Comparison of ENCODE assay signal across 12 mouse cellular contexts in genomic region chr13:108298241-108298640, GRCm38 (mm10). TPM values are rescaled to one million over a fixed set of nuclear protein-coding genes. Genes with fewer than 3 reads are reported as not detected.
DNase-seq lines count a peak whose midpoint lies in the region; ATAC-seq and TF ChIP-seq lines count a peak whose summit lies in the region.
"Had no signal": no experiment of that assay in that cellular context is flagged by ENCODE, and none has a peak within 500 bp of the region (broad histone marks: within the 10 kb centered on the region; RNA-seq: fewer than 3 reads in every experiment).

No protein-coding gene starts in this region.

- H3K27ac ChIP-seq in hindbrain, embryonic 11.5 days (ENCODE audit: low read depth, low read length): peak overlapping the region; percentile 30; the same call in 1 of the 2 replicates
- no peak overlapping the region for H3K27ac ChIP-seq in hindbrain, postnatal 0 days
- H3K27ac ChIP-seq in midbrain, embryonic 16.5 days (ENCODE audit: low read length): peak overlapping the region; percentile 20; the same call in 1 of the 2 replicates
- no peak overlapping the region for H3K27ac ChIP-seq in midbrain, postnatal 0 days (ENCODE audit: low read depth, low read length)
- H3K27ac ChIP-seq: forebrain, embryonic 15.5 days had no signal

- H3K4me1 ChIP-seq in hindbrain, embryonic 11.5 days (replicated peaks; ENCODE audit: control insufficient read depth, insufficient read depth, low read length): 0 out of 2 replicates have a peak, but pooled peaks cover 2% of the 10 kb centered on the region
- no peaks in the 10 kb centered on the region for H3K4me1 ChIP-seq in hindbrain, postnatal 0 days (ENCODE audit: insufficient read depth, low read length)
- H3K4me1 ChIP-seq in midbrain, embryonic 16.5 days (ENCODE audit: control insufficient read depth, insufficient read depth, low read length): no peaks in the 10 kb centered on the region; the same call in 1 of the 2 replicates
- H3K4me1 ChIP-seq in midbrain, postnatal 0 days (ENCODE audit: insufficient read depth, low read length): 0 out of 2 replicates have a peak, but pooled peaks cover 4% of the 10 kb centered on the region

- no peaks in the 10 kb centered on the region for H3K9me3 ChIP-seq in hindbrain, embryonic 11.5 days (ENCODE audit: control insufficient read depth, low read length)
- H3K9me3 ChIP-seq in hindbrain, postnatal 0 days (ENCODE audit: low read length): no peaks in the 10 kb centered on the region
- H3K9me3 ChIP-seq in midbrain, embryonic 16.5 days (replicated peaks; ENCODE audit: control insufficient read depth, low read length, poor library complexity, severe bottlenecking): no peaks in the 10 kb centered on the region
- no peaks in the 10 kb centered on the region for H3K9me3 ChIP-seq in midbrain, postnatal 0 days (ENCODE audit: low read length)
- H3K9me3 ChIP-seq: embryonic facial prominence, embryonic 12.5 days; forebrain, embryonic 15.5 days; hindbrain, embryonic 12.5 days had no signal

- 70% methylated on average over 5 of the region's 5 CpGs for WGBS in hindbrain, embryonic 11.5 days
- 78% methylated on average over 5 of the region's 5 CpGs for WGBS in hindbrain, postnatal 0 days
- 76% methylated on average over 5 of the region's 5 CpGs for WGBS in midbrain, embryonic 16.5 days
- 80% methylated on average over 5 of the region's 5 CpGs for WGBS in midbrain, postnatal 0 days

- TF ChIP-seq CTCF in hindbrain, postnatal 0 days (IDR thresholded peaks at IDR 0.05; ENCODE audit: low read depth): no peak
- TF ChIP-seq CTCF in midbrain, postnatal 0 days (IDR thresholded peaks at IDR 0.05): no peak

- no peaks in the 10 kb centered on the region for H3K36me3 ChIP-seq in hindbrain, embryonic 11.5 days (ENCODE audit: control insufficient read depth, insufficient read depth, low read length)
- no peaks in the 10 kb centered on the region for H3K36me3 ChIP-seq in hindbrain, postnatal 0 days (ENCODE audit: insufficient read depth, low read length)
- no peaks in the 10 kb centered on the region for H3K36me3 ChIP-seq in midbrain, embryonic 16.5 days (ENCODE audit: control insufficient read depth, insufficient read depth, low read length)
- no peaks in the 10 kb centered on the region for H3K36me3 ChIP-seq in midbrain, postnatal 0 days (ENCODE audit: insufficient read depth, low read length)
- H3K36me3 ChIP-seq: embryonic facial prominence, embryonic 12.5 days; forebrain, embryonic 15.5 days; hindbrain, embryonic 12.5 days had no signal

- H3K9ac ChIP-seq in hindbrain, embryonic 11.5 days (ENCODE audit: low read depth, low read length): no peak overlapping the region
- no peak overlapping the region for H3K9ac ChIP-seq in hindbrain, postnatal 0 days (replicated peaks; ENCODE audit: low read length)
- H3K9ac ChIP-seq in midbrain, embryonic 16.5 days (ENCODE audit: low read depth, low read length): no peak overlapping the region
- H3K9ac ChIP-seq in midbrain, postnatal 0 days (replicated peaks; ENCODE audit: low read length, poor library complexity, severe bottlenecking): no peak overlapping the region
- H3K9ac ChIP-seq: embryonic facial prominence, embryonic 12.5 days; forebrain, embryonic 15.5 days; hindbrain, embryonic 12.5 days had no signal

- no peak overlapping the region for H3K4me3 ChIP-seq in hindbrain, embryonic 11.5 days (ENCODE audit: low read depth, low read length)
- no peak overlapping the region for H3K4me3 ChIP-seq in hindbrain, postnatal 0 days (ENCODE audit: low read length)
- no peak overlapping the region for H3K4me3 ChIP-seq in midbrain, embryonic 16.5 days (ENCODE audit: low read depth, low read length)
- no peak overlapping the region for H3K4me3 ChIP-seq in midbrain, postnatal 0 days (ENCODE audit: low read depth, low read length)

- ATAC-seq in hindbrain, embryonic 11.5 days (ENCODE audit: low FRiP score): no peak
- ATAC-seq in hindbrain, postnatal 0 days: no peak
- no peak for ATAC-seq in midbrain, embryonic 16.5 days
- ATAC-seq in midbrain, postnatal 0 days (ENCODE audit: low FRiP score): no peak
- ATAC-seq: Patski had no signal

- no peak overlapping the region for H3K4me2 ChIP-seq in hindbrain, embryonic 11.5 days (replicated peaks; ENCODE audit: low read depth, low read length)
- H3K4me2 ChIP-seq in hindbrain, postnatal 0 days (ENCODE audit: low read depth, low read length): no peak overlapping the region
- H3K4me2 ChIP-seq in midbrain, embryonic 16.5 days (ENCODE audit: low read length): no peak overlapping the region
- H3K4me2 ChIP-seq in midbrain, postnatal 0 days (ENCODE audit: low read depth, low read length, poor library complexity, severe bottlenecking): no peak overlapping the region

- DNase-seq in hindbrain, embryonic 11.5 days (ENCODE audit: low spot score): no peak
- no peak for DNase-seq in hindbrain, postnatal 0 days (ENCODE audit: low spot score)
- no peak for DNase-seq in midbrain, postnatal 0 days (ENCODE audit: low spot score)
- DNase-seq in T-cell, adult 2 months (ENCODE audit: low spot score): peak; percentile 56
- peak; percentile 46 to 61 for DNase-seq in natural killer cell, adult 2 months (ENCODE audit: low spot score in 2 of 2)
- no peak for DNase-seq in adrenal gland, postnatal 14 days

- H3K27me3 ChIP-seq in hindbrain, embryonic 11.5 days (ENCODE audit: control insufficient read depth, insufficient read depth, low read length): no peaks in the 10 kb centered on the region
- no peaks in the 10 kb centered on the region for H3K27me3 ChIP-seq in hindbrain, postnatal 0 days (ENCODE audit: insufficient read depth, low read length)
- H3K27me3 ChIP-seq in midbrain, embryonic 16.5 days (ENCODE audit: control insufficient read depth, insufficient read depth, low read depth, low read length): no peaks in the 10 kb centered on the region
- no peaks in the 10 kb centered on the region for H3K27me3 ChIP-seq in midbrain, postnatal 0 days (ENCODE audit: insufficient read depth, low read length)
- H3K27me3 ChIP-seq: embryonic facial prominence, embryonic 12.5 days; forebrain, embryonic 15.5 days; hindbrain, embryonic 12.5 days; Patski had no signal

RNA-seq across cellular contexts. Expression of gene Depdc1b, which starts 17.9 kb away (rescaled TPM):
- 14.0 and 17.0 TPM in 2 replicates for polyA plus RNA-seq in hindbrain, embryonic 11.5 days (2014; fragmentation: Nextera tagmentation; extraction: Ambion mirVana)
- total RNA-seq in hindbrain, postnatal 0 days (2014; rRNA removed): 1.8 and 5.0 TPM in 2 replicates
- 0.94 and 1.8 TPM in 2 replicates for polyA plus RNA-seq in hindbrain, postnatal 0 days (2015; fragmentation: Nextera tagmentation; extraction: Ambion mirVana)
- 1.6 and 1.8 TPM in 2 replicates for polyA plus RNA-seq in midbrain, embryonic 16.5 days (2015; fragmentation: Nextera tagmentation; extraction: Ambion mirVana)
- 1.0 and 3.9 TPM in 2 replicates for total RNA-seq in midbrain, postnatal 0 days (2014; rRNA removed)
- 0.44 and 0.64 TPM in 2 replicates for polyA plus RNA-seq in midbrain, postnatal 0 days (2015; fragmentation: Nextera tagmentation; extraction: Ambion mirVana)
- 3.8 and 3.9 TPM in 2 replicates for total RNA-seq in adrenal gland, postnatal 14 days (2021)
- total RNA-seq: gastrocnemius, adult 2 months had no signal

Comparison
In these comparisons a context has a peak if more than half of its experiments do, and no peak if none do; other contexts are left out.
1. H3K27ac ChIP-seq: peak in hindbrain, embryonic 11.5 days (single experiment) and midbrain, embryonic 16.5 days (single experiment); none in hindbrain, postnatal 0 days (single experiment) and midbrain, postnatal 0 days (single experiment).
2. DNase-seq: peak in T-cell, adult 2 months (single experiment) and natural killer cell, adult 2 months (2 of 2); none in hindbrain, embryonic 11.5 days (single experiment), hindbrain, postnatal 0 days (single experiment), midbrain, postnatal 0 days (single experiment) and adrenal gland, postnatal 14 days (single experiment).